Mouse (Mus musculus) cerebellum, adult 2 months (tissue): ENCODE measurements around the gene Fbh1.

ENCODE experiments used
- CTCF ChIP-seq: fragments of 200-500 bp; IDR thresholded peaks from 2 replicates; pipeline ENCODE4 v1.5.1; 2011; ENCODE audit warnings: low read depth, mild to moderate bottlenecking, control low read depth, low read length, moderate library complexity, borderline replicate concordance; ENCODE audit not compliant: insufficient read depth
- POLR2A ChIP-seq: fragments of 200-500 bp; IDR thresholded peaks from 2 replicates; pipeline ENCODE4 v1.6.1; 2011; ENCODE audit warnings: low read length, control low read depth, borderline replicate concordance; ENCODE audit not compliant: insufficient read depth

GRCm38 (mm10) chr2:11794668-11795067 is 17.3 kb upstream of the Fbh1 start:
- no peak for TF ChIP-seq CTCF
- TF ChIP-seq POLR2A: no peak
